Mouse (Mus musculus) lung, postnatal 0 days (tissue): ENCODE measurements around the gene D6Ertd527e.

Experiments used
- CTCF ChIP-seq: IDR thresholded peaks from 2 replicates; pipeline ENCODE4 v1.5.1; 2016; ENCODE audit warnings: antibody characterized with exemption, mild to moderate bottlenecking
- EP300 ChIP-seq: IDR thresholded peaks from 2 replicates; pipeline ENCODE4 v1.6.1; 2016; ENCODE audit warnings: antibody characterized with exemption, mild to moderate bottlenecking, control low read depth

- TF ChIP-seq CTCF (no peak), EP300 (no peak)
Measured at GRCm38 (mm10) chr6:87079457-87079856, 25.1 kb upstream of the D6Ertd527e start.
